Mouse (Mus musculus) limb, embryonic 14.5 days (tissue): ENCODE results near the gene Hp1bp3. TPM values are rescaled to one million over a fixed set of nuclear protein-coding genes. Genes with fewer than 3 reads are reported as not detected.

Experiments
- ATAC-seq: fragments of 200-750 bp; cut with Nextera tagmentation; 2 replicates; pipeline ENCODE4 v1.8.0; 2017; ENCODE audit warnings: low read depth, moderate number of reproducible peaks, moderate TSS enrichment; ENCODE audit not compliant: low FRiP score
- DNase-seq: peaks from one replicate; pipeline ENCODE4 v3.0.0-alpha.2; 2015; ENCODE audit warnings: low spot score
- H3K27ac ChIP-seq: fragments of 300-500 bp; sonication (generic); replicated peaks from 2 replicates; pipeline ENCODE4 v1.5.1; 2014; ENCODE audit warnings: low read depth, mild to moderate bottlenecking, low read length, moderate library complexity, mixed read lengths
- H3K27me3 ChIP-seq: fragments of 300-500 bp; sonication (generic); 2 replicates; pipeline ENCODE4 v1.6.1; 2014; ENCODE audit warnings: low read length, mixed read lengths; ENCODE audit not compliant: control insufficient read depth, insufficient read depth
- H3K36me3 ChIP-seq: fragments of 300-500 bp; sonication (generic); 2 replicates; pipeline ENCODE4 v1.6.1; 2014; ENCODE audit warnings: mild to moderate bottlenecking, low read length, moderate library complexity, mixed read lengths; ENCODE audit not compliant: control insufficient read depth, insufficient read depth
- H3K4me1 ChIP-seq: fragments of 300-500 bp; sonication (generic); 2 replicates; pipeline ENCODE4 v1.6.1; 2014; ENCODE audit warnings: antibody characterized with exemption, low read length, mixed read lengths; ENCODE audit not compliant: control insufficient read depth, insufficient read depth
- H3K4me2 ChIP-seq: fragments of 300-500 bp; sonication (generic); replicated peaks from 2 replicates; pipeline ENCODE4 v1.6.1; 2014; ENCODE audit warnings: low read depth, mild to moderate bottlenecking, low read length, moderate library complexity; ENCODE audit not compliant: severe bottlenecking
- H3K4me3 ChIP-seq: fragments of 300-500 bp; sonication (generic); replicated peaks from 2 replicates; pipeline ENCODE4 v1.5.1; 2014; ENCODE audit warnings: low read length
- H3K9ac ChIP-seq: fragments of 300-500 bp; sonication (generic); 2 replicates; pipeline ENCODE4 v1.6.1; 2014; ENCODE audit warnings: mild to moderate bottlenecking, low read depth, low read length, moderate library complexity; ENCODE audit not compliant: severe bottlenecking
- H3K9me3 ChIP-seq: fragments of 300-500 bp; sonication (generic); 2 replicates; pipeline ENCODE4 v1.6.1; 2016; ENCODE audit warnings: low read length; ENCODE audit not compliant: control insufficient read depth
- POLR2A ChIP-seq: fragments of 200-500 bp; IDR thresholded peaks from 2 replicates; pipeline ENCODE4 v1.8.0; 2012; ENCODE audit warnings: inconsistent platforms, mild to moderate bottlenecking, moderate library complexity, borderline replicate concordance; ENCODE audit not compliant: insufficient read depth, insufficient read length; ENCODE audit errors: extremely low read depth
- WGBS: fragments of 180-500 bp; shearing (Covaris S2); extraction: QIAGEN DNeasy Blood & Tissue Kit; methylation state at CpG from one replicate; pipeline ENCODE4 v1.1.7; 2014; 5-methylcytosine and 5-hydroxymethylcytosine counted together
- polyA plus RNA-seq, 2 experiments: library from polyadenylated mRNA; depleted of rRNA in 1 of 2; stranded (reverse) in 1 of 2; unstranded in 1 of 2; fragments of >200 nt; fragmentation: Nextera tagmentation in 1 of 2; extraction: Ambion mirVana in 1 of 2; gene quantifications; 2 replicates each; pipeline versions ENCODE4 v1.2.1 to v1.2.3; 2012 to 2014

Hp1bp3 gene
- polyA plus RNA-seq, 2 experiments: 174 to 183 TPM

DNA sequence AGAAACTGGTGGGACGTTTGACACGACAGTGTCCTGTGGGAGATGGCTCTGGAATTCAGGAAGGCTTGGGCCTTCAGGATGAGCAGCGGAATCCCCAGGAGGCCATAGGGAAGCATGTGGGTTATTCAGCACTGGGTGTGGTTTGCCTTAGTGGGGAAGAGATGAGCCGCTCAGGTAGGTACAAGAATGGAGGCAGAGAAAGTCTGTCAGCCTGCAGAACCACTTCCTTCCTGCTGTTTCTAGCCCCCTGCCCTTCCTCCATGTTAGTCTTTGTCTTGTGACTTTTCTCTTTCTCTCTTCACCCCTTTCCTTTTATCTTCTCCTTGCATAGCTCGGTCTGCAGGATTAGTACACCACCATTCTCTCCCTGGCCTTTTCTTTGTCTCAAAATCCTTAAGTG lies 6.3 kb downstream of the Hp1bp3 start:
- no peaks in the 10 kb centered on the region for H3K9me3 ChIP-seq
- DNase-seq (no peak), ATAC-seq (no peak)
- H3K4me2 ChIP-seq: no peak overlapping the region
- H3K4me1 ChIP-seq: peaks cover 10% of the 10 kb centered on the region; the same call in 1 of the 2 replicates
- no peak overlapping the region for H3K9ac ChIP-seq
- TF ChIP-seq POLR2A: no peak
- no peak overlapping the region for H3K27ac ChIP-seq
- no peak overlapping the region for H3K4me3 ChIP-seq
- no peaks in the 10 kb centered on the region for H3K27me3 ChIP-seq
- H3K36me3 ChIP-seq: peaks cover 79% of the 10 kb centered on the region
- WGBS: 89% methylated on average over 5 of the region's 5 CpGs

DNA sequence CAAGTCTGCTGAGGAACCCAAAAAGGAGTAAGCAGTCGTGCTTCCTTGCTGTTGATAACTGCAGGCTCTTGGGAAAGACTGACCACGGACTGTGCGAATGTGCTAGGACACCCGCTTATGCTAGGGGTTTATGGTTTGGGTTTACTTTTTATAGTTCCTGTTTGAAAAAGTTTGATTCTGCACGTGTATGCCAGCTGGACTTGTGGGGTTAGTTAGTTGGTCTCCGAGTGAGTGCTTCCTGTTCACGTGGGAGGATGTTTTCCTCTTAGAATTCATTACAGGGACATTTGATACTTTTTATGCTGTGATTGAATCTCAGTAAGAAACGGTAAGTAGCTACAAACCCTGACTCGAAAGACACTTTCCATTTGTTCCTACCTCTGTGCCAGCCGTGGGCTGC lies 7.5 kb downstream of the Hp1bp3 start:
- Histone ChIP-seq H3K4me2 (no peak overlapping the region), H3K9ac (no peak overlapping the region), H3K36me3 (peaks cover 84% of the 10 kb centered on the region), H3K9me3 (no peaks in the 10 kb centered on the region), H3K27ac (no peak overlapping the region), H3K27me3 (no peaks in the 10 kb centered on the region), H3K4me1 (peaks cover 5% of the 10 kb centered on the region; the same call in 1 of the 2 replicates), H3K4me3 (no peak overlapping the region)
- ATAC-seq: no peak
- TF ChIP-seq POLR2A: no peak
- 55% methylated on average over 10 of the region's 10 CpGs for WGBS
- no peak for DNase-seq

DNA sequence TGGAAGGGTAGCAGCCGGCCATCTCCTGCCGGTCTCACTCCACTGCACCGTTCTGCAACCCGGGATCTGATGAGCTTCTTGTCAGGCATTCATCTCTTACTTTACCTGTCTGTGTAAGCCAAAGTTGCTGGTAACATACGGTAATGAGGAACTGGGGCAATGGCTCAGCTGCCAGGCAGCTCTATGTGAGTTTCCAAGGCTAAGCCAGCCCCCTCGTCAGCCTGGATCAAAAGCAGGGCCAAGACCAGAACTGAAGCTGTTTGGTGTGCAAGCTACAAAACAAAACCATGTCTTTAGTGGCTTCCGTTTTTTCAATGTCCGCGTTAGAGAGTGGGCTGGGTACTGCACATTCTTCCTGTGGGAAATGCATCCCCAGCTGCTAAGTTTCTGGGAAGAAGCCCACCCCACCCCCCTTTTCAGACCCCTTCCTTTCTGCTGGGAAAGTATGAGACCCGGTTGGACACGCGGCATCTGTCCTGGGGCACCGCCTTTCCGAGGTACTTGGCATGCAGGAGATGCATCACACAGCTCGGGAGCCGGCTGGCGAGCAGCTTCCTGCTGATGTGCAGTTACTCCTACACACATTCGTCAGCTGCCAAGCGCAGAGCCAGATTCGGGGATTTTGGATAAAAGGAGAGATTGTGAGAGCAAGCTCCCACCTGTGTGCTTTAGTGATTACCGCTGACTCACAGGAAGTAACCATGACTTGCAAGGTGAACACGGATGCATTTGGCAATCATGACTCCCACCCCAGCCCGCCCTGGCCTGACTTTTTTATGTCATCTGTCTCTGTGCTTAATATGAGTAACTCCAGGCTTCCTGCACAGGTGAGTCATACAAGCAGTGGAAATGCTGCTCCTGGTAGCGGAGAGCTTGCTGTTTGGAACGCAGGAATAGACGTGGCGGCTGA lies 30.9 kb downstream of the Hp1bp3 start:
- DNase-seq (no peak), ATAC-seq (no peak)
- H3K36me3 ChIP-seq: peaks cover 57% of the 10 kb centered on the region
- TF ChIP-seq POLR2A: no peak
- no peak overlapping the region for H3K4me2 ChIP-seq
- peaks cover 5% of the 10 kb centered on the region; the same call in 1 of the 2 replicates for H3K27me3 ChIP-seq
- no peak overlapping the region for H3K27ac ChIP-seq
- H3K9ac ChIP-seq: no peak overlapping the region
- no peak overlapping the region for H3K4me3 ChIP-seq
- H3K4me1 ChIP-seq: peaks cover 19% of the 10 kb centered on the region
- H3K9me3 ChIP-seq: no peaks in the 10 kb centered on the region
- 75% methylated on average over 27 of the region's 27 CpGs for WGBS

DNA sequence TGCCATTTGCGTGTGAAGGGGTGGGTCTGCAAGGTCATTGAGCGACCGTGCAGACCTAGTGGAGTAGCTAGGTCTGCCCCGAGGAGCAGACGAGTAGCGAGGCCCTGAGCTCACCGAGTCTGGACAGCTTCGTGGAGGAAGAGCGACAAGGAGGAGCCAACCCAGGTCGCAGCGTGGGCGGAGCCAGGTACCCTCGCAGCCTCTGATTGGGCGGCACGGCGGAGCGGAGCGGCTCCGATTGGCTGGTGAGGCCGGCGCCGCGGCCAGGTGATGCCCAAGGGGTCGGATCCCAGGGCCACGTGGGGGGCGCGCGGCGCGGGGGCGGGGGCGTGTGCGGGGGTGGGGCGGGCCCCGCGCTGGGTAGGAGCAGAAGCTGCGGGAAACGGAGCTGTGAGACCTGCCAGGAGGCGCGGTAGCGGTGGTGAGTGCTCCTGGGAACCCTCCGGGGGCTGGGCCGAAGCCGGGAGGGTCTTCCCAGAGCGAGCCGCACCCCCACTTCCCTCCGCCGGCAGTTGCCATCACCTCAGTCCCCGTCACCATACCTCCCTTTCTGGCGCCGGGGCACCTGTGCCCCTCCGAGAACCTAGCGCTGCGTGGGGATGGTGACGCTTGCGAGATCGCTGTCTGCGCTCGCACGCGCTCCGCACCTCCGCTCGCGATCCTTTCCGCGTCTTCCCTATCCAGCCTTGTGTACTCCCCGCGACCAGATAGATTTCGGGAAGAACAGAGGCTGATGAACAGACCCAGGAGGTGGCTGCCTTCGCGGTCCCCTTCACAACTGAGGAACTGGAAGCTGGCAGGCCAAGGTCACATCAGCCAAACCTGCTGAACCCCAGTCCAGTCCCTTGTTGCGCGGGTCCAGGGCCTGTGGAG lies 34.2 kb downstream of the Hp1bp3 start, which contains the start of the genes Sh2d5 and Kif17:
TSS of gene Sh2d5 (plus strand) at position 316 of the 873 bp plus-strand sequence.
TSS of gene Kif17 (plus strand) at position 348 of the 873 bp plus-strand sequence.
- no peaks in the 10 kb centered on the region for H3K9me3 ChIP-seq
- peaks cover 11% of the 10 kb centered on the region; the same call in 1 of the 2 replicates for H3K27me3 ChIP-seq
- peak within 1 kb of the TSS; percentile 99 for H3K4me2 ChIP-seq
- H3K4me1 ChIP-seq: peaks cover 24% of the 10 kb centered on the region
- no peak for TF ChIP-seq POLR2A
- H3K4me3 ChIP-seq: peak within 1 kb of the TSS; percentile 50
- under 1% methylated on average over 54 of the region's 74 CpGs for WGBS
- H3K27ac ChIP-seq: no peak within 1 kb of the TSS
- peak within 1 kb of the TSS; percentile 38 for H3K9ac ChIP-seq
- peaks cover 25% of the 10 kb centered on the region for H3K36me3 ChIP-seq
- peak; percentile 84 for ATAC-seq
- DNase-seq: peak; percentile 70

DNA sequence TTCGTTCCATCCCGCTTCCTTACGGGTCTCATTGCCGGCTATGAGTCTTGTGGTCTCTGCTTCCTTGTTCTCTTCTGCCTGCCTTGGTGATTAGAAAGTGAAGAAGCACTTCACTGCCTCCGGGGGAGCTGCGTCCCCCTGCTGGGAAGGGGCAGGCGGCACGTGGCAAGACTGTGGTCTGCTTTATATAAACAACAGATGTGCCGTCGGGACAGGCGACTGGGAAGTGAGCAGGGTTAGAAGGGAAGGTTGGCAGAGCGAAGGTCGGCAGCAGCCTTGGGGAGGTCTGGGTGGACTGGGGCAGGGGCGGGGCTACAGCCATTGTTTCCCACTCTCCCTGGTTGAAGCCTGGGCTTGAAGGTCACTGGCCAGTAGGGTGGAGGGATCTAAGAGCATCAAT lies 35.7 kb downstream of the Hp1bp3 start:
- DNase-seq (no peak), ATAC-seq (no peak)
- Histone ChIP-seq H3K4me3 (peak overlapping the region; percentile 18), H3K9me3 (no peaks in the 10 kb centered on the region), H3K4me2 (peak overlapping the region; percentile 45), H3K27me3 (peaks cover 11% of the 10 kb centered on the region; the same call in 1 of the 2 replicates), H3K36me3 (peaks cover 11% of the 10 kb centered on the region), H3K27ac (no peak overlapping the region), H3K4me1 (peaks cover 24% of the 10 kb centered on the region), H3K9ac (no peak overlapping the region)
- WGBS: under 1% methylated on average over 14 of the region's 14 CpGs
- no peak for TF ChIP-seq POLR2A
